Mouse (Mus musculus) duodenum, adult 2 months (tissue): ENCODE results near the gene Fasn. TPM values are rescaled to one million over a fixed set of nuclear protein-coding genes. Genes with fewer than 3 reads are reported as not detected.

ENCODE experiments used
- polyA plus RNA-seq: library from polyadenylated mRNA; depleted of rRNA; stranded (reverse); fragments of >200 nt; gene quantifications from 2 replicates; pipeline ENCODE4 v1.2.3, GENCODE M21; 2012; ENCODE audit warnings: low replicate concordance; rRNA removed

Fasn gene
- polyA plus RNA-seq: 195 and 525 TPM in 2 replicates

DNA sequence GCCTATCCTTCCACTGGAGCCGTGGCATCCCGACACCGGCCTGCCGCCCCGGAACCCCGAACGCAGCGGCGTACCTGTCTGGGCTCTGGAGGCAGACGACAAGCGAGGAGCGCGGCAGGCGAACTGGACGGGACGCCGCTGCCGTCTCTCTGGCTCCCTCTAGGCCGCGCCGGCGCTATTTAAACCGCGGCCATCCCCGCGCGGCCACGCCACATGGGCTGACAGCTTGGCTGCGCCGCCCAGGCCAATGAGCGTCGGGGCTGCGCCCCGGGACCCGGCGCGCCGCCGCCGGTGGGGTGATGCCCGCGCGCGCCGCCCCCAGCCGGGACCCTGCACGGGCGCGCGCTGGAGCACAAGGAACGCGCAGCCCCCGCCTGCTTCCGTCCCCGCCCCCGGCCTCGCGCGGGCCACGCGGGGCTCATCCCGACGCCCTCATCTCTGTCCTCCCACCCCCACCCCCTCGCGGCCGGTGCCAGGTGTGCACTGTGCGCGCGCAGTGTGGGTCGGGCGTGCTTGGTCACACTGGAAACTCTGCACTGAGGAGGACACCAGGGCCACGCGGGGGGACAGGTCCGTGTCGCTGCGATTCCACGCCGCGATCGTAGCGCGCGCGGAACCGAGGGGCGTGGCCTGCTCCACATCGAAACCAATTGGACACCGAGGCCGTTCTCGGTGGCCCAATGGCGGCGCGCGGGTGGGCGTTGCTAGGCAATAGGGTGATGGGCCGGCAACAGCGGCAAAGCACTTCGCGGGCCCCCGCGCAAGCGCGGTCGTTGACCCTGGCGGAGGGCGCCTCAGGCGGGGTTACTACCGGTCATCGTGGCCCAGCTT lies at the start of gene Fasn:
Gene Fasn, minus strand, starts transcription at position 592 of the 831 bp plus-strand sequence.

DNA sequence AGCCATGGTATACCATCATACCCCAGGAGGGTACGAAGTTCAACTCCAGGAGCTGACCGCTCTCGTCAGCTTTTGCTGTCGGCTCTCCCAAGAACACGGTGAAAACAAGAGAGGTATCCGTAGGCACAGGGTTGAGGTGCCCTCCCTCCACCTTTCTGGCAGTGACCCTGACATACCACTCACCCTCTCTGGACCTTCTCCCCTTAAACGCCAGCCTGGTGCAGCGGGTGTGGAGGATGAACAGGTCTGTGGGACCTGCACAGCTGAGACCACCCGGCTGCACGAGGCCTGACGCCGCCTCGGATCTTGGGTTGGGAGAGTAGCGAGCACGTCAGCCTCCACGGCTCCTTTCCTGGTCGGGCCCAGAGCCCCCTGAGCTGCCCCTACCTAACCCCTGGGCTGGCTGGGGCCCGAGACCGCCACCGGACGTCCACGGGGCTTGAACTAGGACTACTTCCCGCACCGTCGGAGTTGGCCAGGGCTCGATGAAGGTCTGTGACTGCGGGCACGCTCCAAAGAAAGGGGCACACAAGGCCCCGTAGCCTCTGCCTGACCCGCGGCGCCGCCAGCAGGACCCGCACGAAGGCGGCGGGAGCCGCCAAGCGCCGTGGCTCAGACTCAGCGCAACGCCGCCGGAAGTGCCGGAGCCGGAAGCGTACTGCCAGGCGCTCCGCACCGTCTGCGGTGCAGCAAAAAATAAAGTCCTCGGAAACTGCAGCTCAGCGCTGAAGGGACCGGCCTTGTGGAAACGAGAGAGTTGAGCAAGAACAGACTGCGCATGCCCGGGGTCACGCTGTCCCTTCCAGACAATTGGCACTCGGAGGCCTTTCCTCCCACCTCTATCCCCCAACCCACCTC lies 28.4 kb downstream of the Fasn start, which contains the start of gene Dus1l:
Gene Dus1l, minus strand, starts transcription at position 648 of the 858 bp plus-strand sequence.

DNA sequence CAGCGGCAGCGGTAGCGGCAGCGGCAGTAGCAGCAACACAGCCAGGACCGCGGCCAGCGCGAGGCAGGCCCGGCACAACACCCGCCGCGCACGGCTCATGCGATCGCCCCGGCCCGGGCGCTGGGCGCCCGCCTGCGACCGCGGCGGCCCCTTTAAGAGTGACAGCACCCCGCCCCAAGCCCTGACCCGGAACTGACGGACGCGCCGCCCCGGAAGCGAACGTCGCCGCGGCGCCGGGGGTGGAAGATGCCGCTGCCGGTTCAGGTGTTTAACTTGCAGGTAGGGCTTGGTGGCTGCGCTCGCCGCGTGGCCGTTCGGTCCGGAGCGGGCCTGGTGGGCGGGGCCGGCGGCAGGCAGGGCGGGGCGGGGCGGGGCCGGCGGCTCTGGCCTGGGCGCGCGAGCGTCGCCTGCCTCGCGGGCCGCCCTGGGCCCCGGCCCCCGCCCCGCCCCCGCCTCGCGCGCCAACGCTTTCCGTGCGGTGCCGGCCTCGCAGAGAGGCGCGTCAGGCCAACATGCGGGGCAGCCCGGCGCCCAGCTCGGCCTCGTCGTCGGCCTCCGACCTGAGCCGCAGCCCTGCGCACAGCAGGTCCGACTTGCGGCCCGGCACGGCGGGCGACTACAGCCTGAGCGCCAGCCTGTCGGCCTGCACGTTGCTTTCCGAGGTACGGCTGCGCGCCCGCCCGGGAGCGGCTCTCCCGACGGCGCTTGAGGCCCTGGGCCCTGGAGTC lies 40.1 kb downstream of the Fasn start, which contains the start of the genes Rfng and Gps1:
Gene Rfng, minus strand, starts transcription at position 144 of the 728 bp plus-strand sequence.
Gene Gps1, plus strand, starts transcription at position 209 of the 728 bp plus-strand sequence.

DNA sequence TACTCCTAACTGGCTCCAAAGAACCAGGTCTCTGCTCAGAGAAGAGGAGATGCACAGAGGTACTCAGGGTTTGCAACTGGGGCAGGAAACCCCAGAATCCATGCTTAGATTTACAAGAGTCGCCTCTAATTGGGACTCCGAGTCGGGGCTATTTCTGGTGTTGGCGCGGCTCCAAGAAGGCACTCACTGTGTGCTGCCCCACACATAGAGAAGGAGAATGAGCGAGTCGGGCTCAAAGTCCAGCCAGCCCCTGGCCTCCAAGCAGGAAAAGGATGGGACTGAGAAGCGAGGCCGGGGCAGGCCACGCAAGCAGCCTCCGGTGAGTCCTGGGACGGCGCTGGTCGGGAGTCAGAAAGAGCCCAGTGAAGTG lies 61.7 kb downstream of the Fasn start, which contains the start of gene Hmga1b:
Gene Hmga1b, plus strand, starts transcription at position 123 of the 370 bp plus-strand sequence.

Other genes starting within 250 kb of the Fasn start
- 773 and 1,267 TPM in 2 replicates for gene Arhgdia, start 242.9 kb downstream of the Fasn start, polyA plus RNA-seq
- 10.3 and 18.4 TPM in 2 replicates for gene Alyref, start 226.2 kb downstream of the Fasn start, polyA plus RNA-seq
- gene Anapc11, start 226.1 kb downstream of the Fasn start, polyA plus RNA-seq: 97.9 and 105 TPM in 2 replicates
- 2.4 and 8.9 TPM in 2 replicates for gene Npb, start 216.1 kb downstream of the Fasn start, polyA plus RNA-seq
- 661 and 912 TPM in 2 replicates for gene Pcyt2, start 206.6 kb downstream of the Fasn start, polyA plus RNA-seq
- 89.3 and 105 TPM in 2 replicates for gene Sirt7, start 199.3 kb downstream of the Fasn start, polyA plus RNA-seq
- gene Mafg, start 190.9 kb downstream of the Fasn start, polyA plus RNA-seq: 29.6 and 39.6 TPM in 2 replicates
- 7.4 and 36.8 TPM in 2 replicates for gene Pycr1, start 180.8 kb downstream of the Fasn start, polyA plus RNA-seq
- gene Myadml2, start 176.4 kb downstream of the Fasn start, polyA plus RNA-seq: 0.45 and 0.62 TPM in 2 replicates
- 0.69 and 4.7 TPM in 2 replicates for gene Notum, start 163.4 kb downstream of the Fasn start, polyA plus RNA-seq
- gene Aspscr1, start 151.6 kb downstream of the Fasn start, polyA plus RNA-seq: 164 and 233 TPM in 2 replicates
- 68.1 and 86.7 TPM in 2 replicates for gene Cenpx, start 110.8 kb downstream of the Fasn start, polyA plus RNA-seq
- 19.5 and 23.4 TPM in 2 replicates for gene Lrrc45, start 110.6 kb downstream of the Fasn start, polyA plus RNA-seq
- gene Rac3, start 103.1 kb downstream of the Fasn start, polyA plus RNA-seq: 7.2 and 8.1 TPM in 2 replicates
- gene Dcxr, start 97.3 kb downstream of the Fasn start, polyA plus RNA-seq: 116 and 156 TPM in 2 replicates
- 4.2 and 5.5 TPM in 2 replicates for gene Cbr2, start 92.4 kb downstream of the Fasn start, polyA plus RNA-seq
- gene Hmga1b, start 61.8 kb downstream of the Fasn start, polyA plus RNA-seq: 1.4 and 3.2 TPM in 2 replicates
- 94.9 and 139 TPM in 2 replicates for gene Rfng, start 40.3 kb downstream of the Fasn start, polyA plus RNA-seq
- gene Gps1, start 40.3 kb downstream of the Fasn start, polyA plus RNA-seq: 82.5 and 85.8 TPM in 2 replicates
- gene Dus1l, start 28.1 kb downstream of the Fasn start, polyA plus RNA-seq: 28.7 and 29.8 TPM in 2 replicates
- 0.43 and 0.86 TPM in 2 replicates for gene Ccdc57, start 108.3 kb upstream of the Fasn start, polyA plus RNA-seq
- 35.6 and 82.7 TPM in 2 replicates for gene Slc16a3, start 123.9 kb upstream of the Fasn start, polyA plus RNA-seq
- 33.6 and 40.6 TPM in 2 replicates for gene Csnk1d, start 166.8 kb upstream of the Fasn start, polyA plus RNA-seq
- gene Cd7, start 214.9 kb upstream of the Fasn start, polyA plus RNA-seq: 32.2 and 59.4 TPM in 2 replicates
- gene Sectm1b, start 239.0 kb upstream of the Fasn start, polyA plus RNA-seq: 107 and 277 TPM in 2 replicates